Mouse (Mus musculus) heart, embryonic 11.5 days (tissue): ENCODE measurements at regions not wholly inside any gene's neighbourhood (a gene's known extent, or its start where the extent isn't known, plus 50 kb on each side); places are given as distances from the start of the nearest gene placed in this dataset.

Experiments used
- ATAC-seq: fragments of 200-750 bp; cut with Nextera tagmentation; replicated peaks from 2 replicates; pipeline ENCODE4 v1.8.0; 2017; ENCODE audit warnings: moderate library complexity; ENCODE audit not compliant: insufficient number of reproducible peaks, low FRiP score, low TSS enrichment
- H3K27ac ChIP-seq: fragments of 300-500 bp; sonication (generic); 2 replicates; pipeline ENCODE4 v1.5.1; 2014; ENCODE audit warnings: mild to moderate bottlenecking, low read depth, low read length
- H3K27me3 ChIP-seq: fragments of 300-500 bp; sonication (generic); 2 replicates; pipeline ENCODE4 v1.6.1; 2014; ENCODE audit warnings: mild to moderate bottlenecking, low read length, mixed read lengths; ENCODE audit not compliant: control insufficient read depth, insufficient read depth
- H3K36me3 ChIP-seq: fragments of 300-500 bp; sonication (generic); 2 replicates; pipeline ENCODE4 v1.6.1; 2014; ENCODE audit warnings: mild to moderate bottlenecking, low read length, moderate library complexity, mixed read lengths; ENCODE audit not compliant: control insufficient read depth, insufficient read depth
- H3K4me1 ChIP-seq: fragments of 300-500 bp; sonication (generic); 2 replicates; pipeline ENCODE4 v1.6.1; 2014; ENCODE audit warnings: low read length; ENCODE audit not compliant: control insufficient read depth, insufficient read depth
- H3K4me2 ChIP-seq: fragments of 300-500 bp; sonication (generic); 2 replicates; pipeline ENCODE4 v1.6.1; 2014; ENCODE audit warnings: mild to moderate bottlenecking, moderate library complexity
- H3K4me3 ChIP-seq: fragments of 300-500 bp; sonication (generic); 2 replicates; pipeline ENCODE4 v1.5.1; 2014; ENCODE audit warnings: low read depth, low read length
- H3K9ac ChIP-seq: fragments of 300-500 bp; sonication (generic); 2 replicates; pipeline ENCODE4 v1.6.1; 2014; ENCODE audit warnings: mild to moderate bottlenecking, low read depth, low read length, moderate library complexity
- H3K9me3 ChIP-seq: fragments of 300-500 bp; sonication (generic); replicated peaks from 2 replicates; pipeline ENCODE4 v1.6.1; 2016; ENCODE audit warnings: low read length; ENCODE audit not compliant: control insufficient read depth
- WGBS: fragments of 180-500 bp; shearing (Covaris S2); extraction: QIAGEN DNeasy Blood & Tissue Kit; methylation state at CpG from one replicate; pipeline ENCODE4 v1.1.7; 2014; ENCODE audit not compliant: insufficient replicate concordance; 5-methylcytosine and 5-hydroxymethylcytosine counted together

- no peaks in the 10 kb centered on the region for H3K4me1 ChIP-seq
- H3K27me3 ChIP-seq = no peaks in the 10 kb centered on the region
- no peak overlapping the region for H3K4me2 ChIP-seq
- no peaks in the 10 kb centered on the region for H3K36me3 ChIP-seq
- 60% methylated on average over 2 of the region's 2 CpGs for WGBS
- H3K9ac ChIP-seq = no peak overlapping the region
- ATAC-seq = no peak
- no peaks in the 10 kb centered on the region for H3K9me3 ChIP-seq
- H3K27ac ChIP-seq = no peak overlapping the region
- H3K4me3 ChIP-seq = no peak overlapping the region
Observed at GRCm38 (mm10) chr12:33580809-33581208, 151.4 kb downstream of the Twistnb start.

- Histone ChIP-seq H3K36me3 (no peaks in the 10 kb centered on the region), H3K4me2 (no peak overlapping the region), H3K9me3 (no peaks in the 10 kb centered on the region), H3K9ac (no peak overlapping the region), H3K4me3 (no peak overlapping the region), H3K27ac (no peak overlapping the region), H3K27me3 (no peaks in the 10 kb centered on the region), H3K4me1 (no peaks in the 10 kb centered on the region)
- 73% methylated on average over 5 of the region's 5 CpGs for WGBS
- ATAC-seq = no peak
Observed at GRCm38 (mm10) chr12:33591031-33591430, 161.6 kb downstream of the Twistnb start.

GRCm38 (mm10) chr12:33592431-33592911 is 163.0 kb downstream of the Twistnb start:
- no peak overlapping the region for H3K4me2 ChIP-seq
- H3K27ac ChIP-seq = no peak overlapping the region
- H3K9me3 ChIP-seq = no peaks in the 10 kb centered on the region
- no peak overlapping the region for H3K9ac ChIP-seq
- no peak for ATAC-seq
- no peak overlapping the region for H3K4me3 ChIP-seq
- 51% methylated on average over 6 of the region's 6 CpGs for WGBS
- no peaks in the 10 kb centered on the region for H3K27me3 ChIP-seq
- H3K36me3 ChIP-seq = no peaks in the 10 kb centered on the region
- H3K4me1 ChIP-seq = no peaks in the 10 kb centered on the region

- H3K9me3 ChIP-seq = no peaks in the 10 kb centered on the region
- H3K36me3 ChIP-seq = no peaks in the 10 kb centered on the region
- 75% methylated on average over 17 of the region's 17 CpGs for WGBS
- no peak overlapping the region for H3K4me3 ChIP-seq
- H3K9ac ChIP-seq = no peak overlapping the region
- H3K27ac ChIP-seq = no peak overlapping the region
- H3K4me1 ChIP-seq = no peaks in the 10 kb centered on the region
- no peak overlapping the region for H3K4me2 ChIP-seq
- no peak for ATAC-seq
- H3K27me3 ChIP-seq = no peaks in the 10 kb centered on the region
Observed at GRCm38 (mm10) chr12:33592938-33593337, 163.5 kb downstream of the Twistnb start.

GRCm38 (mm10) chr12:33593685-33594084 is 164.2 kb downstream of the Twistnb start:
- Histone ChIP-seq H3K4me2 (no peak overlapping the region), H3K27ac (no peak overlapping the region), H3K4me3 (no peak overlapping the region), H3K27me3 (no peaks in the 10 kb centered on the region), H3K9me3 (no peaks in the 10 kb centered on the region), H3K4me1 (no peaks in the 10 kb centered on the region), H3K36me3 (no peaks in the 10 kb centered on the region), H3K9ac (no peak overlapping the region)
- WGBS = 79% methylated on average over 4 of the region's 4 CpGs
- ATAC-seq = no peak

- Histone ChIP-seq H3K4me2 (no peak overlapping the region), H3K4me3 (no peak overlapping the region), H3K4me1 (no peaks in the 10 kb centered on the region), H3K27ac (no peak overlapping the region), H3K27me3 (no peaks in the 10 kb centered on the region), H3K9ac (no peak overlapping the region), H3K36me3 (no peaks in the 10 kb centered on the region), H3K9me3 (no peaks in the 10 kb centered on the region)
- no peak for ATAC-seq
- 50% methylated on average over 4 of the region's 4 CpGs for WGBS
Observed at GRCm38 (mm10) chr12:33605393-33605792, 176.0 kb downstream of the Twistnb start.

- Histone ChIP-seq H3K4me2 (no peak overlapping the region), H3K27me3 (no peaks in the 10 kb centered on the region), H3K4me1 (no peaks in the 10 kb centered on the region), H3K9ac (no peak overlapping the region), H3K9me3 (no peaks in the 10 kb centered on the region), H3K27ac (no peak overlapping the region), H3K4me3 (no peak overlapping the region), H3K36me3 (no peaks in the 10 kb centered on the region)
- WGBS = 66% methylated on average over 7 of the region's 7 CpGs
- ATAC-seq = no peak
Observed at GRCm38 (mm10) chr12:33607811-33608602, 178.6 kb downstream of the Twistnb start.

- H3K4me1 ChIP-seq = no peaks in the 10 kb centered on the region
- no peaks in the 10 kb centered on the region for H3K27me3 ChIP-seq
- 54% methylated on average over 3 of the region's 3 CpGs for WGBS
- H3K27ac ChIP-seq = no peak overlapping the region
- ATAC-seq = no peak
- no peak overlapping the region for H3K9ac ChIP-seq
- no peak overlapping the region for H3K4me2 ChIP-seq
- H3K9me3 ChIP-seq = no peaks in the 10 kb centered on the region
- no peaks in the 10 kb centered on the region for H3K36me3 ChIP-seq
- H3K4me3 ChIP-seq = no peak overlapping the region
Observed at GRCm38 (mm10) chr12:33612378-33612777, 182.9 kb downstream of the Twistnb start.

GRCm38 (mm10) chr12:33620391-33620790 is 191.0 kb downstream of the Twistnb start:
- no peak overlapping the region for H3K4me3 ChIP-seq
- H3K9ac ChIP-seq = no peak overlapping the region
- no peak for ATAC-seq
- WGBS = 74% methylated on average over 4 of the region's 4 CpGs
- H3K4me1 ChIP-seq = no peaks in the 10 kb centered on the region
- no peaks in the 10 kb centered on the region for H3K36me3 ChIP-seq
- no peak overlapping the region for H3K4me2 ChIP-seq
- H3K27me3 ChIP-seq = no peaks in the 10 kb centered on the region
- no peak overlapping the region for H3K27ac ChIP-seq
- H3K9me3 ChIP-seq = no peaks in the 10 kb centered on the region
